Comparison of ENCODE assay signal across 17 mouse cellular contexts in genomic region chr4:61855344-61855743, GRCm38 (mm10). TPM values are rescaled to one million over a fixed set of nuclear protein-coding genes. Genes with fewer than 3 reads are reported as not detected.
DNase-seq lines count a peak whose midpoint lies in the region; ATAC-seq and TF ChIP-seq lines count a peak whose summit lies in the region.
"Had no signal": no experiment of that assay in that cellular context is flagged by ENCODE, and none has a peak within 500 bp of the region (broad histone marks: within the 10 kb centered on the region; RNA-seq: fewer than 3 reads in every experiment).

No protein-coding gene starts in this region.

- no peak overlapping the region for H3K4me3 ChIP-seq in heart, embryonic 10.5 days
- no peak overlapping the region for H3K4me3 ChIP-seq in kidney, embryonic 15.5 days (replicated peaks)
- H3K4me3 ChIP-seq in kidney, adult 2 months (ENCODE audit: insufficient read depth, low read depth, low read length), result no peak overlapping the region
- no peak overlapping the region for H3K4me3 ChIP-seq in intestine, embryonic 14.5 days (ENCODE audit: low read depth, low read length)
- H3K4me3 ChIP-seq in forebrain, postnatal 0 days (ENCODE audit: low read depth, low read length), result no peak overlapping the region
- H3K4me3 ChIP-seq: lung, embryonic 15.5 days had no signal

- 81% methylated on average over 6 of the region's 6 CpGs for WGBS in heart, embryonic 10.5 days
- WGBS in kidney, embryonic 15.5 days, result 83% methylated on average over 6 of the region's 6 CpGs
- 82% methylated on average over 6 of the region's 6 CpGs for whole genome bisulfite sequencing in kidney, adult 2 months
- 81% methylated on average over 6 of the region's 6 CpGs for WGBS in intestine, embryonic 14.5 days
- WGBS in forebrain, postnatal 0 days, result 86% methylated on average over 6 of the region's 6 CpGs

- no peak overlapping the region for H3K9ac ChIP-seq in kidney, embryonic 15.5 days
- H3K9ac ChIP-seq in intestine, embryonic 14.5 days (ENCODE audit: low read length), result no peak overlapping the region
- no peak overlapping the region for H3K9ac ChIP-seq in forebrain, postnatal 0 days
- H3K9ac ChIP-seq: lung, embryonic 15.5 days had no signal

- H3K9me3 ChIP-seq in heart, embryonic 10.5 days, result 0 out of 2 replicates have a peak, but pooled peaks cover 4% of the 10 kb centered on the region
- H3K9me3 ChIP-seq in kidney, embryonic 15.5 days (replicated peaks), result 0 out of 2 replicates have a peak, but pooled peaks cover 7% of the 10 kb centered on the region
- H3K9me3 ChIP-seq in intestine, embryonic 14.5 days (ENCODE audit: control insufficient read depth, low read length), result peaks cover 4% of the 10 kb centered on the region; the same call in 1 of the 2 replicates
- no peaks in the 10 kb centered on the region for H3K9me3 ChIP-seq in forebrain, postnatal 0 days (ENCODE audit: low read length)
- H3K9me3 ChIP-seq: lung, embryonic 15.5 days had no signal

- peak; percentile 54; the same call in 1 of the 2 replicates for ATAC-seq in kidney, embryonic 15.5 days (replicated peaks; ENCODE audit: low FRiP score)
- ATAC-seq in intestine, embryonic 14.5 days (replicated peaks; ENCODE audit: low FRiP score, low TSS enrichment, low read depth), result peak; percentile 36
- 0 out of 2 replicates have a peak, but pooled peaks have one; percentile 59 for ATAC-seq in monocyte, adult 5-6 weeks (replicated peaks; ENCODE audit: insufficient number of reproducible peaks, low FRiP score, low TSS enrichment, poor library complexity, severe bottlenecking)
- ATAC-seq in forebrain, postnatal 0 days, result no peak

- H3K27ac ChIP-seq in heart, embryonic 10.5 days, result peak overlapping the region; percentile 74
- H3K27ac ChIP-seq in kidney, embryonic 15.5 days, result no peak overlapping the region
- no peak overlapping the region for H3K27ac ChIP-seq in kidney, adult 2 months (ENCODE audit: insufficient read depth, low read depth, low read length)
- H3K27ac ChIP-seq in intestine, embryonic 14.5 days (ENCODE audit: low read depth), result peak overlapping the region; percentile 55
- H3K27ac ChIP-seq in forebrain, postnatal 0 days (ENCODE audit: low read depth, low read length), result no peak overlapping the region
- H3K27ac ChIP-seq: lung, embryonic 15.5 days had no signal

- no peak overlapping the region for H3K4me2 ChIP-seq in kidney, embryonic 15.5 days
- no peak overlapping the region for H3K4me2 ChIP-seq in intestine, embryonic 14.5 days (ENCODE audit: low read length)
- H3K4me2 ChIP-seq in forebrain, postnatal 0 days (ENCODE audit: low read depth), result no peak overlapping the region
- H3K4me2 ChIP-seq: lung, embryonic 15.5 days had no signal

- no peak for TF ChIP-seq CTCF in kidney, adult 2 months (conservative IDR thresholded peaks at IDR 0.05; ENCODE audit: insufficient read depth, insufficient read length, low read depth, low read length)
- TF ChIP-seq CTCF in forebrain, postnatal 0 days (IDR thresholded peaks at IDR 0.05; ENCODE audit: low read depth), result no peak

- intact Hi-C loops in left cerebral cortex, postnatal 4 days (cut with DNase I), result no loop called here

- TF ChIP-seq POLR2A in kidney, adult 2 months (IDR thresholded peaks at IDR 0.05; ENCODE audit: low read depth, low read length), result no peak

- peaks cover 9% of the 10 kb centered on the region for H3K4me1 ChIP-seq in heart, embryonic 10.5 days
- H3K4me1 ChIP-seq in kidney, embryonic 15.5 days, result no peaks in the 10 kb centered on the region
- no peaks in the 10 kb centered on the region for H3K4me1 ChIP-seq in kidney, adult 2 months (ENCODE audit: control insufficient read depth, insufficient read depth, low read length)
- no peaks in the 10 kb centered on the region for H3K4me1 ChIP-seq in intestine, embryonic 14.5 days (replicated peaks; ENCODE audit: control insufficient read depth, insufficient read depth, low read length)
- H3K4me1 ChIP-seq in forebrain, postnatal 0 days (ENCODE audit: insufficient read depth), result no peaks in the 10 kb centered on the region
- H3K4me1 ChIP-seq: lung, embryonic 15.5 days had no signal

- no peaks in the 10 kb centered on the region for H3K36me3 ChIP-seq in heart, embryonic 10.5 days
- H3K36me3 ChIP-seq in kidney, embryonic 15.5 days, result no peaks in the 10 kb centered on the region
- H3K36me3 ChIP-seq in kidney, adult 2 months (ENCODE audit: control insufficient read depth, insufficient read depth, low read length), result no peaks in the 10 kb centered on the region
- H3K36me3 ChIP-seq in intestine, embryonic 14.5 days (ENCODE audit: control insufficient read depth, insufficient read depth, low read length), result no peaks in the 10 kb centered on the region
- H3K36me3 ChIP-seq in forebrain, postnatal 0 days (ENCODE audit: insufficient read depth), result no peaks in the 10 kb centered on the region
- H3K36me3 ChIP-seq: lung, embryonic 15.5 days had no signal

- no peak for DNase-seq in heart, embryonic 10.5 days (ENCODE audit: low spot score)
- no peak for DNase-seq in heart, adult 11 months
- DNase-seq in kidney, adult 2 months, result no peak
- no peak for DNase-seq in intestine, embryonic 14.5 days (ENCODE audit: low spot score)
- no peak for DNase-seq in forebrain, postnatal 0 days
- no peak for DNase-seq in left cerebral cortex, postnatal 4 days
- DNase-seq: cerebellum, adult 8-10 months; gastrocnemius, postnatal 25 days; kidney, postnatal 4 days; right cerebral cortex, postnatal 14 days had no signal

- no peaks in the 10 kb centered on the region for H3K27me3 ChIP-seq in heart, embryonic 10.5 days (ENCODE audit: insufficient read depth, poor library complexity, severe bottlenecking)
- H3K27me3 ChIP-seq in kidney, embryonic 15.5 days, result no peaks in the 10 kb centered on the region
- H3K27me3 ChIP-seq in kidney, adult 2 months (replicated peaks; ENCODE audit: control insufficient read depth, insufficient read depth, low read length), result no peaks in the 10 kb centered on the region
- H3K27me3 ChIP-seq in intestine, embryonic 14.5 days (replicated peaks; ENCODE audit: control insufficient read depth, insufficient read depth, low read length), result no peaks in the 10 kb centered on the region
- H3K27me3 ChIP-seq in forebrain, postnatal 0 days (ENCODE audit: insufficient read depth, low read length), result no peaks in the 10 kb centered on the region
- H3K27me3 ChIP-seq: lung, embryonic 15.5 days had no signal

RNA-seq across cellular contexts. Expression of gene Mup5, which starts 20.3 kb away (rescaled TPM):
- not detected in 2 replicates for polyA plus RNA-seq in heart, embryonic 10.5 days (2016; fragmentation: Nextera tagmentation; extraction: Ambion mirVana)
- polyA plus RNA-seq in kidney, embryonic 15.5 days (2015; fragmentation: Nextera tagmentation; extraction: Ambion mirVana), result not detected in 2 replicates
- not detected in 2 replicates for polyA plus RNA-seq in kidney, adult 2 months (2012; rRNA removed)
- not detected in 2 replicates for polyA plus RNA-seq in intestine, embryonic 14.5 days (2014; fragmentation: Nextera tagmentation; extraction: Ambion mirVana)
- not detected in 3 replicates for total RNA-seq in monocyte, adult 5-6 weeks (2017)
- not detected in 2 replicates for total RNA-seq in forebrain, postnatal 0 days (2014; rRNA removed)
- not detected in 2 replicates for polyA plus RNA-seq in forebrain, postnatal 0 days (2015; fragmentation: Nextera tagmentation; extraction: Ambion mirVana)
- not detected for total RNA-seq in left cerebral cortex, postnatal 4 days (2021)
- total RNA-seq: gastrocnemius, postnatal 25 days; left cerebral cortex, adult 18-20 months; liver, adult 2 months; megakaryocyte progenitor cell, adult 5-6 weeks had no signal
- polyA plus RNA-seq: brain, embryonic 14.5 days; liver, adult 2 months; lung, embryonic 15.5 days had no signal

Comparison
In these comparisons a context has a peak if more than half of its experiments do, and no peak if none do; other contexts are left out.
1. H3K27ac ChIP-seq: peak in heart, embryonic 10.5 days (single experiment) and intestine, embryonic 14.5 days (single experiment); none in kidney, embryonic 15.5 days (single experiment), kidney, adult 2 months (single experiment) and forebrain, postnatal 0 days (single experiment).